Mouse (Mus musculus): Measurements from ENCODE around the gene Kctd21.

- TF ChIP-seq CTCF (IDR thresholded peaks at IDR 0.05; ENCODE audit: borderline replicate concordance, insufficient read depth, low read length) (no peak), POLR2A (IDR thresholded peaks at IDR 0.05; ENCODE audit: low read depth, low read length) (peak; percentile 61)
Observed at GRCm38 (mm10) chr7:97331726-97332666, at the start of gene Kctd21, which contains the start of gene Usp35.
